In genomic region chr3:27859161-27859561, GRCm38 (mm10) we compare ENCODE assay signal across 8 mouse cellular contexts. TPM values are rescaled to one million over a fixed set of nuclear protein-coding genes. Genes with fewer than 3 reads are reported as not detected.
A peak's percentile ranks its signal among the peaks of the same experiment; 100 is the strongest.
DNase-seq lines count a peak whose midpoint lies in the region; ATAC-seq lines count a peak whose summit lies in the region.

No protein-coding gene starts in this region.

- H3K27ac ChIP-seq in embryonic facial prominence, embryonic 11.5 days (replicated peaks; ENCODE audit: low read depth, low read length) = 0 out of 2 replicates have a peak overlapping the region, but pooled peaks have one; percentile 4
- H3K27ac ChIP-seq in intestine, embryonic 14.5 days (ENCODE audit: low read depth) = peak overlapping the region; percentile 69
- H3K27ac ChIP-seq in lung, embryonic 16.5 days (ENCODE audit: low read length) = peak overlapping the region; percentile 87

- no peak overlapping the region; the same call in 1 of the 2 replicates for H3K9ac ChIP-seq in embryonic facial prominence, embryonic 11.5 days (replicated peaks; ENCODE audit: low read length)
- H3K9ac ChIP-seq in intestine, embryonic 14.5 days (ENCODE audit: low read length) = no peak overlapping the region
- H3K9ac ChIP-seq in lung, embryonic 16.5 days (ENCODE audit: low read length) = peak overlapping the region; percentile 17; the same call in 1 of the 2 replicates

- no peak overlapping the region for H3K4me2 ChIP-seq in embryonic facial prominence, embryonic 11.5 days (ENCODE audit: low read depth, low read length)
- peak overlapping the region; percentile 29 for H3K4me2 ChIP-seq in intestine, embryonic 14.5 days (ENCODE audit: low read length)
- peak overlapping the region; percentile 42 for H3K4me2 ChIP-seq in lung, embryonic 16.5 days (ENCODE audit: low read depth, low read length)

- H3K36me3 ChIP-seq in embryonic facial prominence, embryonic 11.5 days (replicated peaks; ENCODE audit: control insufficient read depth, insufficient read depth, low read depth, low read length) = no peaks in the 10 kb centered on the region
- no peaks in the 10 kb centered on the region for H3K36me3 ChIP-seq in intestine, embryonic 14.5 days (ENCODE audit: control insufficient read depth, insufficient read depth, low read length)
- no peaks in the 10 kb centered on the region for H3K36me3 ChIP-seq in lung, embryonic 16.5 days (ENCODE audit: control insufficient read depth, insufficient read depth, low read length)

- no peak overlapping the region for H3K4me3 ChIP-seq in embryonic facial prominence, embryonic 11.5 days (ENCODE audit: low read depth, low read length)
- H3K4me3 ChIP-seq in intestine, embryonic 14.5 days (ENCODE audit: low read depth, low read length) = no peak overlapping the region
- H3K4me3 ChIP-seq in lung, embryonic 16.5 days (ENCODE audit: low read length) = peak overlapping the region; percentile 22

- H3K27me3 ChIP-seq in embryonic facial prominence, embryonic 11.5 days (ENCODE audit: control insufficient read depth, insufficient read depth, low read length) = no peaks in the 10 kb centered on the region
- H3K27me3 ChIP-seq in intestine, embryonic 14.5 days (replicated peaks; ENCODE audit: control insufficient read depth, insufficient read depth, low read length) = no peaks in the 10 kb centered on the region
- H3K27me3 ChIP-seq in lung, embryonic 16.5 days (ENCODE audit: control insufficient read depth, insufficient read depth, low read depth, low read length) = no peaks in the 10 kb centered on the region

- no peaks in the 10 kb centered on the region; the same call in 1 of the 2 replicates for H3K4me1 ChIP-seq in embryonic facial prominence, embryonic 11.5 days (ENCODE audit: control insufficient read depth, insufficient read depth, low read length)
- peaks cover 61% of the 10 kb centered on the region for H3K4me1 ChIP-seq in intestine, embryonic 14.5 days (replicated peaks; ENCODE audit: control insufficient read depth, insufficient read depth, low read length)
- peaks cover 75% of the 10 kb centered on the region for H3K4me1 ChIP-seq in lung, embryonic 16.5 days (replicated peaks; ENCODE audit: control insufficient read depth, insufficient read depth, low read length)

- H3K9me3 ChIP-seq in embryonic facial prominence, embryonic 11.5 days (replicated peaks; ENCODE audit: control insufficient read depth, low read length) = no peaks in the 10 kb centered on the region
- H3K9me3 ChIP-seq in intestine, embryonic 14.5 days (ENCODE audit: control insufficient read depth, low read length) = no peaks in the 10 kb centered on the region; the same call in 1 of the 2 replicates
- H3K9me3 ChIP-seq in lung, embryonic 16.5 days (ENCODE audit: control insufficient read depth, low read length) = no peaks in the 10 kb centered on the region

- WGBS in embryonic facial prominence, embryonic 11.5 days = 6% methylated on average over 5 of the region's 5 CpGs
- 2% methylated on average over 5 of the region's 5 CpGs for WGBS in intestine, embryonic 14.5 days
- WGBS in lung, embryonic 16.5 days = 8% methylated on average over 5 of the region's 5 CpGs

- ATAC-seq in embryonic facial prominence, embryonic 11.5 days (replicated peaks; ENCODE audit: insufficient number of reproducible peaks, low FRiP score, low TSS enrichment, low read depth) = no peak; the same call in 1 of the 2 replicates
- peak; percentile 57 for ATAC-seq in intestine, embryonic 14.5 days (replicated peaks; ENCODE audit: low FRiP score, low TSS enrichment, low read depth)
- ATAC-seq in lung, embryonic 16.5 days (ENCODE audit: low read depth) = peak; percentile 71

- DNase-seq in R1 (ENCODE audit: low read depth, low spot score) = peak; percentile 33
- DNase-seq in embryonic facial prominence, embryonic 11.5 days (ENCODE audit: low spot score) = peak; percentile 76
- DNase-seq in intestine, embryonic 14.5 days (ENCODE audit: low spot score) = peak; percentile 66
- no peak for DNase-seq in spleen, postnatal 4 days (ENCODE audit: low spot score in 2 of 2)
- DNase-seq in frontal cortex, postnatal 10 days (ENCODE audit: low spot score in 2 of 2) = no peak
- no peak for DNase-seq in layer of hippocampus, postnatal 10 days (ENCODE audit: low spot score in 2 of 2)
- no peak for DNase-seq in right cerebral cortex, adult 18-20 months

RNA-seq across cellular contexts. Expression of gene Tmem212, which starts 37.0 kb away (rescaled TPM):
- polyA plus RNA-seq in embryonic facial prominence, embryonic 11.5 days (2014; fragmentation: Nextera tagmentation; extraction: Ambion mirVana) = not detected in 2 replicates
- not detected in 2 replicates for polyA plus RNA-seq in intestine, embryonic 14.5 days (2014; fragmentation: Nextera tagmentation; extraction: Ambion mirVana)
- polyA plus RNA-seq in lung, embryonic 16.5 days (2015; fragmentation: Nextera tagmentation; extraction: Ambion mirVana) = 3.5 and 7.7 TPM in 2 replicates
- total RNA-seq in layer of hippocampus, postnatal 10 days (2021) = 1 to 10 TPM; 2.8 to 5.9 TPM

Comparison
In these comparisons a context has a peak if more than half of its experiments do, and no peak if none do; other contexts are left out.
1. DNase-seq: peak in R1 (single experiment), embryonic facial prominence, embryonic 11.5 days (single experiment) and intestine, embryonic 14.5 days (single experiment); none in spleen, postnatal 4 days (0 of 2), frontal cortex, postnatal 10 days (0 of 2), layer of hippocampus, postnatal 10 days (0 of 2) and right cerebral cortex, adult 18-20 months (single experiment).
2. H3K27ac ChIP-seq: peak in every context shown above with its lines; median percentile 87 in lung, embryonic 16.5 days; 69 in intestine, embryonic 14.5 days; 4 in embryonic facial prominence, embryonic 11.5 days.